Mouse (Mus musculus): ENCODE results near the gene Map2k4.

DNA sequence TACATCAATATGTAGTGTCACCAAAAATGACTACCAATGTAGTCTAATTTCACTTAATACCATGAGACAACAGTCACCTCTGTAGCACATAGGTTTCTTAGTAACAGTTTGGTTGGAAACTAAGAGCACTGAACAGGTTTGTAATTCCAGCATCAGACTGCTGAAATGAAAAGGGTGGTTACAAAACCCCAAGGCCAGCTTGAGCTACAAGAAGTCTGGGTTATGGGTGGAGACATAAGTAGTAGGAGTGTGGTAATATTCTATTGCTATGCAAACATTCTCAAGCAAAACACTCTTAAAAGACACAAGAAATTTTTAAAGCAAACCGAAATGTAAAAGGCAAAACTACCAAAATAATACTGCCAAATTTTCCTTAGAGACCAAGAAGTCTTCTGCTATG is 16.6 kb downstream of the Map2k4 start:
- TF ChIP-seq GATA1 (IDR thresholded peaks at IDR 0.05; ENCODE audit: borderline replicate concordance, low read length) (no peak), FLI1 (IDR thresholded peaks at IDR 0.05; ENCODE audit: low read length) (no peak)

Measured in megakaryocyte, embryonic 14.5 days (primary cell).